Mouse (Mus musculus): ENCODE measurements at regions not wholly inside any gene's neighbourhood (a gene's known extent, or its start where the extent isn't known, plus 50 kb on each side); places are given as distances from the start of the nearest gene placed in this dataset.
"Not testable (repeated sequence)": the region's sequence is repeated elsewhere in the genome, so short reads cannot be mapped to it uniquely, and the experiment has no call there.

- DNase-seq (ENCODE audit: extremely low spot score in 1 of 2, low spot score in 2 of 2), result no peak
- intact Hi-C loops (cut with DNase I), result loop anchor here (5.0 kb wide), 1 partner anchor 127 kb away; the partner anchor contains the start of gene Snx18
Observed at GRCm38 (mm10) chr13:113489951-113490822, 128.2 kb downstream of the Snx18 start.

GRCm38 (mm10) chr13:113486368-113486955 is 131.9 kb downstream of the Snx18 start:
- DNase-seq (ENCODE audit: extremely low spot score in 1 of 2, low spot score in 2 of 2), result no peak
- intact Hi-C loops (cut with DNase I), result loop anchor here (5.0 kb wide), 1 partner anchor 131 kb away; the partner anchor contains the start of gene Snx18

- intact Hi-C loops (cut with DNase I), result loop anchor here (5.0 kb wide), 1 partner anchor 132 kb away; the partner anchor contains the start of gene Snx18
- no peak for DNase-seq (ENCODE audit: extremely low spot score in 1 of 2, low spot score in 2 of 2)
Observed at GRCm38 (mm10) chr13:113485511-113485910, 132.9 kb downstream of the Snx18 start.

GRCm38 (mm10) chr13:113484159-113484762 is 134.1 kb downstream of the Snx18 start:
- intact Hi-C loops (cut with DNase I), result no loop called here
- no peak for DNase-seq (ENCODE audit: extremely low spot score in 1 of 2, low spot score in 2 of 2)

- peak in 1 of 2 experiments; percentile 36 for DNase-seq (ENCODE audit: extremely low spot score in 1 of 2, low spot score in 2 of 2)
- intact Hi-C loops (cut with DNase I), result no loop called here
Observed at GRCm38 (mm10) chr13:113482911-113483310, 135.5 kb downstream of the Snx18 start.

- intact Hi-C loops (cut with DNase I), result no loop called here
- DNase-seq (ENCODE audit: extremely low spot score in 1 of 2, low spot score in 2 of 2), result no peak
Observed at GRCm38 (mm10) chr13:113477901-113478510, 140.4 kb downstream of the Snx18 start.

- DNase-seq (ENCODE audit: extremely low spot score in 1 of 2, low spot score in 2 of 2), result no peak
- intact Hi-C loops (cut with DNase I), result no loop called here
Observed at GRCm38 (mm10) chr13:113470822-113471557, 147.4 kb downstream of the Snx18 start.

- intact Hi-C loops (cut with DNase I), result no loop called here
Observed at GRCm38 (mm10) chr13:113464190-113465064, 153.9 kb downstream of the Snx18 start.

GRCm38 (mm10) chr13:113463420-113463819 is 154.9 kb downstream of the Snx18 start:
- DNase-seq (ENCODE audit: extremely low spot score in 1 of 2, low spot score in 2 of 2), result no peak
- intact Hi-C loops (cut with DNase I), result no loop called here

More at GRCm38 (mm10) chr13:113464190-113465064, 153.9 kb downstream of the Snx18 start:
- DNase-seq (ENCODE audit: extremely low spot score in 1 of 2, low spot score in 2 of 2), result no peak

- no peak for DNase-seq (ENCODE audit: extremely low spot score in 1 of 2, low spot score in 2 of 2)
- intact Hi-C loops (cut with DNase I), result no loop called here
Observed at GRCm38 (mm10) chr13:113454490-113455295, 161.7 kb downstream of the BC067074 start.

- DNase-seq (ENCODE audit: extremely low spot score in 1 of 2, low spot score in 2 of 2), result no peak
- intact Hi-C loops (cut with DNase I), result no loop called here
Observed at GRCm38 (mm10) chr13:113448378-113448777, 155.4 kb downstream of the BC067074 start.

- intact Hi-C loops (cut with DNase I), result no loop called here
- DNase-seq (ENCODE audit: extremely low spot score in 1 of 2, low spot score in 2 of 2), result no peak
Observed at GRCm38 (mm10) chr13:113446226-113446625, 153.3 kb downstream of the BC067074 start.

GRCm38 (mm10) chr13:113444481-113444880 is 151.5 kb downstream of the BC067074 start:
- intact Hi-C loops (cut with DNase I); DNase-seq (ENCODE audit: extremely low spot score in 1 of 2, low spot score in 2 of 2): not testable (repeated sequence)

- DNase-seq (ENCODE audit: extremely low spot score in 1 of 2, low spot score in 2 of 2), result no peak
- intact Hi-C loops (cut with DNase I), result no loop called here
Observed at GRCm38 (mm10) chr13:113443078-113443477, 150.1 kb downstream of the BC067074 start.

GRCm38 (mm10) chr13:113442169-113442568 is 149.2 kb downstream of the BC067074 start:
- intact Hi-C loops (cut with DNase I), result no loop called here
- DNase-seq (ENCODE audit: extremely low spot score in 1 of 2, low spot score in 2 of 2), result no peak

GRCm38 (mm10) chr13:113440137-113440536 is 147.2 kb downstream of the BC067074 start:
- DNase-seq (ENCODE audit: extremely low spot score in 1 of 2, low spot score in 2 of 2), result no peak
- intact Hi-C loops (cut with DNase I), result no loop called here

- intact Hi-C loops (cut with DNase I), result no loop called here
- no peak for DNase-seq (ENCODE audit: extremely low spot score in 1 of 2, low spot score in 2 of 2)
Observed at GRCm38 (mm10) chr13:113439516-113439915, 146.6 kb downstream of the BC067074 start.

Data from left cerebral cortex, postnatal 10 days (tissue).